In genomic region chr11:104608249-104608920, GRCm38 (mm10) we compare ENCODE assay signal across 8 mouse cellular contexts. TPM values are rescaled to one million over a fixed set of nuclear protein-coding genes. Genes with fewer than 3 reads are reported as not detected.
DNase-seq lines count a peak whose midpoint lies in the region; ATAC-seq and TF ChIP-seq lines count a peak whose summit lies in the region.

No protein-coding gene starts in this region.

- no peak overlapping the region for H3K27ac ChIP-seq in kidney, embryonic 14.5 days (ENCODE audit: low read depth, low read length)
- no peak overlapping the region for H3K27ac ChIP-seq in bone marrow macrophage, adult 2 months (ENCODE audit: insufficient read depth, low read depth, low read length)
- no peak overlapping the region for H3K27ac ChIP-seq in hindbrain, embryonic 15.5 days (replicated peaks)
- H3K27ac ChIP-seq in midbrain, embryonic 14.5 days (replicated peaks; ENCODE audit: low read depth, low read length), result no peak overlapping the region

- 0 out of 2 replicates have a peak, but pooled peaks cover 8% of the 10 kb centered on the region for H3K4me1 ChIP-seq in kidney, embryonic 14.5 days (ENCODE audit: control insufficient read depth, insufficient read depth, low read length)
- H3K4me1 ChIP-seq in bone marrow macrophage, adult 2 months (ENCODE audit: control insufficient read depth, insufficient read depth, low read length), result peaks cover 26% of the 10 kb centered on the region
- H3K4me1 ChIP-seq in hindbrain, embryonic 15.5 days (replicated peaks), result peaks cover 12% of the 10 kb centered on the region; the same call in 1 of the 2 replicates
- H3K4me1 ChIP-seq in midbrain, embryonic 14.5 days (ENCODE audit: control insufficient read depth, insufficient read depth, low read length), result peaks cover 6% of the 10 kb centered on the region; the same call in 1 of the 2 replicates

- DNase-seq in kidney, adult 11 months, result no peak
- DNase-seq in midbrain, embryonic 14.5 days, result peak; percentile 28
- no peak for DNase-seq in layer of hippocampus, postnatal 25 days (ENCODE audit: extremely low spot score in 1 of 2, low spot score in 1 of 2)
- DNase-seq in left cerebral cortex, postnatal 14 days (ENCODE audit: low spot score in 2 of 2), result no peak
- DNase-seq in cerebellum, postnatal 10 days, result no peak

- no peak for TF ChIP-seq CTCF in bone marrow macrophage, adult 2 months (IDR thresholded peaks at IDR 0.05; ENCODE audit: low read depth, low read length)

- 3% methylated on average over 23 of the region's 23 CpGs for WGBS in kidney, embryonic 14.5 days
- WGBS in hindbrain, embryonic 15.5 days, result 2% methylated on average over 23 of the region's 23 CpGs
- WGBS in midbrain, embryonic 14.5 days, result 2% methylated on average over 22 of the region's 23 CpGs

- no peak for TF ChIP-seq POLR2A in bone marrow macrophage, adult 2 months (IDR thresholded peaks at IDR 0.05; ENCODE audit: borderline replicate concordance, low read depth, low read length)

- 0 out of 2 replicates have a peak, but pooled peaks cover 5% of the 10 kb centered on the region for H3K27me3 ChIP-seq in kidney, embryonic 14.5 days (ENCODE audit: control insufficient read depth, insufficient read depth, low read length)
- H3K27me3 ChIP-seq in hindbrain, embryonic 15.5 days, result peaks cover 23% of the 10 kb centered on the region; the same call in 1 of the 2 replicates
- H3K27me3 ChIP-seq in midbrain, embryonic 14.5 days (ENCODE audit: control insufficient read depth, insufficient read depth, low read length), result 0 out of 2 replicates have a peak, but pooled peaks cover 6% of the 10 kb centered on the region

- H3K36me3 ChIP-seq in kidney, embryonic 14.5 days (ENCODE audit: control insufficient read depth, insufficient read depth, low read length), result no peaks in the 10 kb centered on the region
- H3K36me3 ChIP-seq in hindbrain, embryonic 15.5 days, result no peaks in the 10 kb centered on the region
- H3K36me3 ChIP-seq in midbrain, embryonic 14.5 days (ENCODE audit: control insufficient read depth, insufficient read depth, low read length), result no peaks in the 10 kb centered on the region

- H3K4me3 ChIP-seq in kidney, embryonic 14.5 days (ENCODE audit: low read length), result peak overlapping the region; percentile 55
- H3K4me3 ChIP-seq in bone marrow macrophage, adult 2 months (ENCODE audit: insufficient read depth, low read length), result peak overlapping the region; percentile 35
- H3K4me3 ChIP-seq in hindbrain, embryonic 15.5 days, result peak overlapping the region; percentile 56
- H3K4me3 ChIP-seq in midbrain, embryonic 14.5 days (replicated peaks; ENCODE audit: low read depth, low read length), result peak overlapping the region; percentile 54

- no peak for ATAC-seq in kidney, embryonic 14.5 days (ENCODE audit: low FRiP score, low TSS enrichment)
- ATAC-seq in hindbrain, embryonic 15.5 days (ENCODE audit: low FRiP score, low read depth), result peak; percentile 76
- ATAC-seq in midbrain, embryonic 14.5 days (ENCODE audit: low FRiP score, low TSS enrichment), result peak; percentile 17; the same call in 1 of the 2 replicates

- peak overlapping the region; percentile 50 for H3K9ac ChIP-seq in kidney, embryonic 14.5 days (ENCODE audit: low read depth, low read length)
- peak overlapping the region; percentile 48 for H3K9ac ChIP-seq in hindbrain, embryonic 15.5 days
- H3K9ac ChIP-seq in midbrain, embryonic 14.5 days (replicated peaks; ENCODE audit: low read length), result peak overlapping the region; percentile 57

- H3K4me2 ChIP-seq in kidney, embryonic 14.5 days (replicated peaks; ENCODE audit: low read depth, low read length), result peak overlapping the region; percentile 92
- peak overlapping the region; percentile 91 for H3K4me2 ChIP-seq in hindbrain, embryonic 15.5 days
- H3K4me2 ChIP-seq in midbrain, embryonic 14.5 days (ENCODE audit: low read length), result peak overlapping the region; percentile 88

- intact Hi-C loops in left cerebral cortex, postnatal 14 days (cut with DNase I), result no loop called here

- no peaks in the 10 kb centered on the region for H3K9me3 ChIP-seq in kidney, embryonic 14.5 days (ENCODE audit: control insufficient read depth, low read length)
- H3K9me3 ChIP-seq in hindbrain, embryonic 15.5 days, result no peaks in the 10 kb centered on the region
- H3K9me3 ChIP-seq in midbrain, embryonic 14.5 days (ENCODE audit: control insufficient read depth, low read length), result no peaks in the 10 kb centered on the region

RNA-seq across cellular contexts. Expression of gene Itgb3, which starts 0.6 kb away (rescaled TPM):
- 0.80 and 0.85 TPM in 2 replicates for polyA plus RNA-seq in kidney, embryonic 14.5 days (2014; fragmentation: Nextera tagmentation; extraction: Ambion mirVana)
- polyA plus RNA-seq in bone marrow macrophage, adult 2 months (2012; ENCODE audit: insufficient read depth, insufficient read length, missing spikeins), result 2.4 and 2.7 TPM in 2 replicates
- polyA plus RNA-seq in hindbrain, embryonic 15.5 days (2015; fragmentation: Nextera tagmentation; extraction: Ambion mirVana), result 1.5 and 1.7 TPM in 2 replicates
- 0.23 and 0.28 TPM in 2 replicates for polyA plus RNA-seq in midbrain, embryonic 14.5 days (2014; fragmentation: Nextera tagmentation; extraction: Ambion mirVana)
- total RNA-seq in layer of hippocampus, postnatal 25 days (2021), result 1 to 10 TPM; 1.1 to 1.8 TPM
- 1 to 10 TPM; 4.3 to 4.5 TPM for total RNA-seq in left cerebral cortex, postnatal 14 days (2021)

RNA-seq across cellular contexts. Expression of gene Myl4, which starts 57.9 kb away (rescaled TPM):
- 1.2 and 1.8 TPM in 2 replicates for polyA plus RNA-seq in kidney, embryonic 14.5 days (2014; fragmentation: Nextera tagmentation; extraction: Ambion mirVana)
- polyA plus RNA-seq in bone marrow macrophage, adult 2 months (2012; ENCODE audit: insufficient read depth, insufficient read length, missing spikeins), result not detected in 2 replicates
- 2.8 and 5.1 TPM in 2 replicates for polyA plus RNA-seq in hindbrain, embryonic 15.5 days (2015; fragmentation: Nextera tagmentation; extraction: Ambion mirVana)
- 2.8 and 3.2 TPM in 2 replicates for polyA plus RNA-seq in midbrain, embryonic 14.5 days (2014; fragmentation: Nextera tagmentation; extraction: Ambion mirVana)
- 1 to 10 TPM; 2.3 to 3.9 TPM for total RNA-seq in layer of hippocampus, postnatal 25 days (2021)
- 10 to 100 TPM; 22.9 to 27.2 TPM for total RNA-seq in left cerebral cortex, postnatal 14 days (2021)

RNA-seq across cellular contexts. Expression of gene Cdc27, which starts 58.0 kb away (rescaled TPM):
- polyA plus RNA-seq in kidney, embryonic 14.5 days (2014; fragmentation: Nextera tagmentation; extraction: Ambion mirVana), result 39.9 and 55.5 TPM in 2 replicates
- 23.6 and 25.9 TPM in 2 replicates for polyA plus RNA-seq in bone marrow macrophage, adult 2 months (2012; ENCODE audit: insufficient read depth, insufficient read length, missing spikeins)
- polyA plus RNA-seq in hindbrain, embryonic 15.5 days (2015; fragmentation: Nextera tagmentation; extraction: Ambion mirVana), result 34.2 and 39.9 TPM in 2 replicates
- 41.0 and 48.1 TPM in 2 replicates for polyA plus RNA-seq in midbrain, embryonic 14.5 days (2014; fragmentation: Nextera tagmentation; extraction: Ambion mirVana)
- total RNA-seq in layer of hippocampus, postnatal 25 days (2021), result 10 to 100 TPM; 58.1 to 63.2 TPM
- total RNA-seq in left cerebral cortex, postnatal 14 days (2021), result 10 to 100 TPM; 59.6 to 67.6 TPM
